Mouse (Mus musculus) lung, postnatal 0 days (tissue): ENCODE measurements around the gene Kdelc2. TPM values are rescaled to one million over a fixed set of nuclear protein-coding genes. Genes with fewer than 3 reads are reported as not detected.

Experiments
- ATAC-seq: fragments of 200-750 bp; cut with Nextera tagmentation; 2 replicates; pipeline ENCODE4 v1.8.0; 2017; ENCODE audit warnings: moderate library complexity
- DNase-seq: peaks from one replicate; pipeline ENCODE4 v3.0.0-alpha.2; 2016; ENCODE audit warnings: low spot score
- H3K27ac ChIP-seq: fragments of 300-500 bp; sonication (generic); 2 replicates; pipeline ENCODE4 v1.5.1; 2014; ENCODE audit warnings: antibody characterized with exemption, mild to moderate bottlenecking, low read length, mixed read lengths
- H3K27me3 ChIP-seq: fragments of 300-500 bp; sonication (generic); replicated peaks from 2 replicates; pipeline ENCODE4 v1.6.1; 2014; ENCODE audit warnings: low read length, mixed read lengths; ENCODE audit not compliant: insufficient read depth
- H3K36me3 ChIP-seq: fragments of 300-500 bp; sonication (generic); 2 replicates; pipeline ENCODE4 v1.6.1; 2014; ENCODE audit warnings: low read length, mixed read lengths; ENCODE audit not compliant: insufficient read depth
- H3K4me1 ChIP-seq: fragments of 300-500 bp; sonication (generic); 2 replicates; pipeline ENCODE4 v1.6.1; 2014; ENCODE audit warnings: antibody characterized with exemption, low read depth, low read length, mixed read lengths; ENCODE audit not compliant: insufficient read depth
- H3K4me2 ChIP-seq: fragments of 300-500 bp; sonication (generic); replicated peaks from 2 replicates; pipeline ENCODE4 v1.6.1; 2014; ENCODE audit warnings: low read depth, mild to moderate bottlenecking, low read length, moderate library complexity, mixed read lengths
- H3K4me3 ChIP-seq: fragments of 300-500 bp; sonication (generic); 2 replicates; pipeline ENCODE4 v1.5.1; 2014; ENCODE audit warnings: low read depth, low read length
- H3K9ac ChIP-seq: fragments of 300-500 bp; sonication (generic); replicated peaks from 2 replicates; pipeline ENCODE4 v1.6.1; 2014; ENCODE audit warnings: low read depth, mild to moderate bottlenecking
- H3K9me3 ChIP-seq: fragments of 300-500 bp; sonication (generic); 2 replicates; pipeline ENCODE4 v1.6.1; 2016; ENCODE audit warnings: low read length, mixed read lengths
- CTCF ChIP-seq: IDR thresholded peaks from 2 replicates; pipeline ENCODE4 v1.5.1; 2016; ENCODE audit warnings: antibody characterized with exemption, mild to moderate bottlenecking
- EP300 ChIP-seq: IDR thresholded peaks from 2 replicates; pipeline ENCODE4 v1.6.1; 2016; ENCODE audit warnings: antibody characterized with exemption, mild to moderate bottlenecking, control low read depth
- WGBS: fragments of 180-500 bp; shearing (Covaris S2); extraction: QIAGEN DNeasy Blood & Tissue Kit; methylation state at CpG from one replicate; pipeline ENCODE4 v1.1.7; 2014; 5-methylcytosine and 5-hydroxymethylcytosine counted together
- microRNA-seq: library from miRNA; unstranded; fragments of <30 nt; microRNA quantifications from one replicate; pipeline ENCODE4, GENCODE M21; 2016
- polyA plus RNA-seq: library from polyadenylated mRNA; unstranded; fragments of >200 nt; fragmentation: Nextera tagmentation; extraction: Ambion mirVana; gene quantifications from 2 replicates; pipeline ENCODE4 v1.2.1, GENCODE M21; 2015

The Kdelc2 gene
- polyA plus RNA-seq, 1 experiment from 2014 or later, result 30.2 TPM

GRCm38 (mm10) chr9:53409427-53409826, 25.6 kb downstream of the Kdelc2 start:
- Histone ChIP-seq H3K4me1 (peaks cover 4% of the 10 kb centered on the region; the same call in 1 of the 2 replicates), H3K9ac (no peak overlapping the region), H3K36me3 (no peaks in the 10 kb centered on the region), H3K4me3 (no peak overlapping the region), H3K27me3 (no peaks in the 10 kb centered on the region), H3K4me2 (no peak overlapping the region), H3K27ac (0 out of 2 replicates have a peak overlapping the region, but pooled peaks have one; percentile 0), H3K9me3 (no peaks in the 10 kb centered on the region)
- no peak for DNase-seq
- TF ChIP-seq EP300 (no peak), CTCF (no peak)
- ATAC-seq, result no peak
- WGBS, result 88% methylated on average over 3 of the region's 3 CpGs

- ATAC-seq, result peak; percentile 46
- peak; percentile 21 for DNase-seq
- H3K4me2 ChIP-seq, result no peak overlapping the region
- no peak overlapping the region for H3K27ac ChIP-seq
- no peaks in the 10 kb centered on the region for H3K36me3 ChIP-seq
- no peak overlapping the region for H3K4me3 ChIP-seq
- no peaks in the 10 kb centered on the region for H3K27me3 ChIP-seq
- 32% methylated on average over 9 of the region's 9 CpGs for WGBS
- H3K4me1 ChIP-seq, result no peaks in the 10 kb centered on the region
- TF ChIP-seq EP300, result no peak
- H3K9me3 ChIP-seq, result no peaks in the 10 kb centered on the region
- no peak overlapping the region for H3K9ac ChIP-seq
Observed at GRCm38 (mm10) chr9:53422133-53422896, 38.5 kb downstream of the Kdelc2 start.

- no peak overlapping the region for H3K27ac ChIP-seq
- H3K27me3 ChIP-seq, result no peaks in the 10 kb centered on the region
- ATAC-seq (no peak), DNase-seq (no peak)
- no peaks in the 10 kb centered on the region for H3K4me1 ChIP-seq
- no peak overlapping the region for H3K4me3 ChIP-seq
- 79% methylated on average over 3 of the region's 3 CpGs for WGBS
- H3K9ac ChIP-seq, result no peak overlapping the region
- no peaks in the 10 kb centered on the region for H3K9me3 ChIP-seq
- H3K4me2 ChIP-seq, result no peak overlapping the region
- no peaks in the 10 kb centered on the region for H3K36me3 ChIP-seq
- TF ChIP-seq EP300 (no peak), CTCF (no peak)
Observed at GRCm38 (mm10) chr9:53426726-53427125, 42.9 kb downstream of the Kdelc2 start.

GRCm38 (mm10) chr9:53427638-53428037, 43.8 kb downstream of the Kdelc2 start:
- Histone ChIP-seq H3K4me2 (no peak overlapping the region), H3K27ac (no peak overlapping the region), H3K27me3 (no peaks in the 10 kb centered on the region), H3K4me3 (no peak overlapping the region), H3K9ac (no peak overlapping the region), H3K9me3 (no peaks in the 10 kb centered on the region), H3K36me3 (no peaks in the 10 kb centered on the region), H3K4me1 (no peaks in the 10 kb centered on the region)
- peak; percentile 40; the same call in 1 of the 2 replicates for ATAC-seq
- TF ChIP-seq CTCF (peak; percentile 41), EP300 (no peak)
- 40% methylated on average over 3 of the region's 3 CpGs for WGBS
- DNase-seq, result peak; percentile 68

GRCm38 (mm10) chr9:53435830-53436570, 52.2 kb downstream of the Kdelc2 start:
- no peaks in the 10 kb centered on the region for H3K4me1 ChIP-seq
- no peak overlapping the region for H3K27ac ChIP-seq
- no peak overlapping the region for H3K4me3 ChIP-seq
- H3K9me3 ChIP-seq, result no peaks in the 10 kb centered on the region
- DNase-seq (no peak), ATAC-seq (no peak)
- H3K9ac ChIP-seq, result no peak overlapping the region
- TF ChIP-seq CTCF, result no peak
- TF ChIP-seq EP300, result no peak
- no peaks in the 10 kb centered on the region for H3K27me3 ChIP-seq
- H3K36me3 ChIP-seq, result 0 out of 2 replicates have a peak, but pooled peaks cover 5% of the 10 kb centered on the region
- WGBS, result 86% methylated on average over 14 of the region's 14 CpGs
- no peak overlapping the region for H3K4me2 ChIP-seq

GRCm38 (mm10) chr9:53450609-53451008, 66.8 kb downstream of the Kdelc2 start:
- Histone ChIP-seq H3K27ac (no peak overlapping the region), H3K9me3 (no peaks in the 10 kb centered on the region), H3K27me3 (no peaks in the 10 kb centered on the region), H3K9ac (no peak overlapping the region), H3K4me1 (no peaks in the 10 kb centered on the region), H3K4me2 (no peak overlapping the region), H3K4me3 (no peak overlapping the region), H3K36me3 (peaks cover 11% of the 10 kb centered on the region; the same call in 1 of the 2 replicates)
- TF ChIP-seq CTCF, result no peak
- TF ChIP-seq EP300, result no peak
- ATAC-seq, result no peak
- 92% methylated on average over 1 of the region's 1 CpGs for WGBS
- DNase-seq, result no peak

Small RNA genes lying within 50 kb of the gene (microRNA-seq; reads per million reads assigned to microRNA genes)
- not detected for gene Mir130c

Other genes starting within 250 kb of the Kdelc2 start
- gene Ddx10, start 136.0 kb upstream of the Kdelc2 start, polyA plus RNA-seq, result 14.2 and 16.5 TPM in 2 replicates
- gene Exph5, start 82.4 kb upstream of the Kdelc2 start, polyA plus RNA-seq, result 7.2 and 8.1 TPM in 2 replicates
- gene 4930550C14Rik, start 18.3 kb downstream of the Kdelc2 start, polyA plus RNA-seq, result 2.6 and 2.8 TPM in 2 replicates
- gene Atm, start 152.7 kb downstream of the Kdelc2 start, polyA plus RNA-seq, result 3.5 and 4.6 TPM in 2 replicates
- gene Npat, start 153.0 kb downstream of the Kdelc2 start, polyA plus RNA-seq, result 6.8 and 7.9 TPM in 2 replicates
- 65.7 and 66.6 TPM in 2 replicates for gene Acat1, start 226.4 kb downstream of the Kdelc2 start, polyA plus RNA-seq